Comparison of ENCODE assay signal across 12 mouse cellular contexts in the genomic region with DNA sequence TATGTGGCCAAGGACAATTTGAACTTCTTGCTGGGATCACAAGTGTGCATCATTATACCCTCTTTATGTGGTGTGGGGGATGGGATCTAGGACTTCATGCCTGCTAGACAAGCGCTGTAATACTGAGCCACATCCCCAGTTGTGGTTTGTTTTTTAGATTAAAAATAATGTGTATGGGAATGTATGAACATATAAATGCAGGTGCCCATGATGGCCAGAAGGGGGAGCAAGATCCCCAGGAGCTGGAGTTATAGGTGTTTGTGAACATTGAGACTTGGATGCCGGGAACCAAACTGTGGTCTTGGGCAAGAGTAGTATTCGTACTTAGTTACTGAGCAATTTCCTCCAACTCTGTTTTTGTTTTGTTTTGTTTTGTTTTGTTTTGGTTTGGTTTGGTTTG. TPM values are rescaled to one million over a fixed set of nuclear protein-coding genes. Genes with fewer than 3 reads are reported as not detected.
A peak's percentile ranks its signal among the peaks of the same experiment; 100 is the strongest.
DNase-seq lines count a peak whose midpoint lies in the region; ATAC-seq and TF ChIP-seq lines count a peak whose summit lies in the region.
"Had no signal": no experiment of that assay in that cellular context is flagged by ENCODE, and none has a peak within 500 bp of the region (broad histone marks: within the 10 kb centered on the region; RNA-seq: fewer than 3 reads in every experiment).

No protein-coding gene starts in this region.

- H3K4me3 ChIP-seq in gastrocnemius, adult 2 months, result no peak overlapping the region
- no peak overlapping the region for H3K4me3 ChIP-seq in spleen, adult 2 months (ENCODE audit: extremely low read depth, insufficient read depth, insufficient read length)
- H3K4me3 ChIP-seq in stomach, postnatal 0 days (ENCODE audit: low read depth, low read length), result no peak overlapping the region
- no peak overlapping the region for H3K4me3 ChIP-seq in forebrain, embryonic 10.5 days

- TF ChIP-seq POLR2A in spleen, adult 2 months (IDR thresholded peaks at IDR 0.05; ENCODE audit: low read depth, low read length), result no peak
- TF ChIP-seq POLR2A in brain, embryonic 14.5 days (IDR thresholded peaks at IDR 0.05; ENCODE audit: borderline replicate concordance, extremely low read depth, insufficient read depth, insufficient read length, poor library complexity, severe bottlenecking), result no peak

- no peaks in the 10 kb centered on the region for H3K9me3 ChIP-seq in stomach, postnatal 0 days (ENCODE audit: control insufficient read depth, low read length)
- H3K9me3 ChIP-seq in forebrain, embryonic 10.5 days, result no peaks in the 10 kb centered on the region
- H3K9me3 ChIP-seq: heart, embryonic 10.5 days; stomach, embryonic 15.5 days had no signal

- 75% methylated on average over 3 of the region's 3 CpGs for WGBS in spleen, adult 2 months
- WGBS in stomach, postnatal 0 days, result 84% methylated on average over 3 of the region's 3 CpGs
- 72% methylated on average over 3 of the region's 3 CpGs for WGBS in forebrain, embryonic 10.5 days

- H3K36me3 ChIP-seq in spleen, adult 2 months (ENCODE audit: control insufficient read depth, insufficient read depth, low read length), result no peaks in the 10 kb centered on the region
- H3K36me3 ChIP-seq in stomach, postnatal 0 days (ENCODE audit: control insufficient read depth, insufficient read depth, low read length), result no peaks in the 10 kb centered on the region
- no peaks in the 10 kb centered on the region for H3K36me3 ChIP-seq in forebrain, embryonic 10.5 days (replicated peaks)
- H3K36me3 ChIP-seq: heart, embryonic 10.5 days; stomach, embryonic 15.5 days had no signal

- H3K27me3 ChIP-seq in spleen, adult 2 months (ENCODE audit: control insufficient read depth, insufficient read depth, low read length), result no peaks in the 10 kb centered on the region
- no peaks in the 10 kb centered on the region for H3K27me3 ChIP-seq in stomach, postnatal 0 days (ENCODE audit: control insufficient read depth, insufficient read depth, low read length)
- peaks cover 59% of the 10 kb centered on the region for H3K27me3 ChIP-seq in forebrain, embryonic 10.5 days (ENCODE audit: poor library complexity, severe bottlenecking)
- H3K27me3 ChIP-seq: stomach, embryonic 15.5 days had no signal

- no peak overlapping the region for H3K4me2 ChIP-seq in stomach, postnatal 0 days (replicated peaks; ENCODE audit: low read depth)

- no peak for ATAC-seq in stomach, postnatal 0 days (ENCODE audit: low FRiP score, low TSS enrichment)

- DNase-seq in gastrocnemius, adult 2 months, result no peak
- no peak for DNase-seq in gastrocnemius, postnatal 10 days
- no peak for DNase-seq in spleen, adult 2 months (ENCODE audit: low read depth in 1 of 2, low spot score in 2 of 2)
- no peak for DNase-seq in spleen, postnatal 4 days (ENCODE audit: low spot score in 2 of 2)
- DNase-seq in brain, embryonic 14.5 days (ENCODE audit: low read depth), result no peak
- DNase-seq in stomach, postnatal 0 days (ENCODE audit: low spot score), result no peak
- no peak for DNase-seq in layer of hippocampus, adult 9-11 months
- DNase-seq in forebrain, embryonic 10.5 days (ENCODE audit: extremely low spot score, low spot score), result no peak
- DNase-seq: cerebellum, adult 8-10 months; layer of hippocampus, postnatal 36 days had no signal

- H3K4me1 ChIP-seq in spleen, adult 2 months (ENCODE audit: control insufficient read depth, insufficient read depth, insufficient read length), result peaks cover 6% of the 10 kb centered on the region; the same call in 1 of the 2 replicates
- peaks cover 9% of the 10 kb centered on the region for H3K4me1 ChIP-seq in stomach, postnatal 0 days (replicated peaks; ENCODE audit: control insufficient read depth, insufficient read depth)
- H3K4me1 ChIP-seq in forebrain, embryonic 10.5 days, result peaks cover 44% of the 10 kb centered on the region

- TF ChIP-seq CTCF in gastrocnemius, adult 2 months (IDR thresholded peaks at IDR 0.05), result peak; percentile 74
- peak; percentile 41; the same call in 1 of the 2 replicates for TF ChIP-seq CTCF in spleen, adult 2 months (IDR thresholded peaks at IDR 0.05; ENCODE audit: extremely low read depth, insufficient read depth, insufficient read length, insufficient replicate concordance)
- TF ChIP-seq CTCF in brain, embryonic 14.5 days (IDR thresholded peaks at IDR 0.05; ENCODE audit: borderline replicate concordance, extremely low read depth, insufficient read depth, insufficient read length), result peak; percentile 24; the same call in 1 of the 2 replicates
- peak; percentile 72 for TF ChIP-seq CTCF in stomach, postnatal 0 days (IDR thresholded peaks at IDR 0.05; ENCODE audit: low read depth)

- H3K9ac ChIP-seq in stomach, postnatal 0 days (ENCODE audit: low read length), result no peak overlapping the region
- H3K9ac ChIP-seq: stomach, embryonic 15.5 days had no signal

- no peak overlapping the region for H3K27ac ChIP-seq in gastrocnemius, adult 2 months
- no peak overlapping the region for H3K27ac ChIP-seq in spleen, adult 2 months (ENCODE audit: insufficient read depth, low read length)
- no peak overlapping the region; the same call in 1 of the 2 replicates for H3K27ac ChIP-seq in stomach, postnatal 0 days (replicated peaks)
- no peak overlapping the region for H3K27ac ChIP-seq in forebrain, embryonic 10.5 days

- no peak for TF ChIP-seq EP300 in stomach, postnatal 0 days (optimal IDR thresholded peaks at IDR 0.05)

- intact Hi-C loops in gastrocnemius, adult 2 months (cut with DNase I), result loop anchor here (5.0 kb wide), 1 partner anchor 36 kb away; no protein-coding TSS in a partner anchor

RNA-seq across cellular contexts. Expression of a gene that starts 1.3 kb away (rescaled TPM):
- total RNA-seq in gastrocnemius, adult 2 months (2021), result 1 to 10 TPM; 7.1 to 8.8 TPM
- 10 to 100 TPM; 34.5 to 45.9 TPM for total RNA-seq in gastrocnemius, postnatal 10 days (2021)
- 45.9 and 68.9 TPM in 2 replicates for polyA plus RNA-seq in spleen, adult 2 months (2012; rRNA removed)
- 18.4 and 23.1 TPM in 2 replicates for polyA plus RNA-seq in brain, embryonic 14.5 days (2012; rRNA removed)
- 59.5 and 62.0 TPM in 2 replicates for polyA plus RNA-seq in stomach, postnatal 0 days (2015; fragmentation: Nextera tagmentation; extraction: Ambion mirVana)
- 5.5 and 6.0 TPM in 2 replicates for polyA plus RNA-seq in forebrain, embryonic 10.5 days (2016; fragmentation: Nextera tagmentation; extraction: Ambion mirVana)

RNA-seq across cellular contexts. Expression of a gene that starts 38.0 kb away (rescaled TPM):
- total RNA-seq in gastrocnemius, adult 2 months (2021), result 1 to 10 TPM; 3.3 to 4.9 TPM
- 1 to 10 TPM; 3.7 to 4.0 TPM for total RNA-seq in gastrocnemius, postnatal 10 days (2021)
- polyA plus RNA-seq in spleen, adult 2 months (2012; rRNA removed), result 6.3 and 7.4 TPM in 2 replicates
- polyA plus RNA-seq in brain, embryonic 14.5 days (2012; rRNA removed), result 8.8 and 11.4 TPM in 2 replicates
- polyA plus RNA-seq in stomach, postnatal 0 days (2015; fragmentation: Nextera tagmentation; extraction: Ambion mirVana), result 3.9 and 4.0 TPM in 2 replicates
- 11.4 and 11.5 TPM in 2 replicates for polyA plus RNA-seq in forebrain, embryonic 10.5 days (2016; fragmentation: Nextera tagmentation; extraction: Ambion mirVana)

RNA-seq across cellular contexts. Expression of a gene that starts 38.1 kb away (rescaled TPM):
- 10 to 100 TPM; 55.5 to 67.3 TPM for total RNA-seq in gastrocnemius, adult 2 months (2021)
- total RNA-seq in gastrocnemius, postnatal 10 days (2021), result 10 to 100 TPM; 73.4 to 74.8 TPM
- 22.6 and 25.6 TPM in 2 replicates for polyA plus RNA-seq in spleen, adult 2 months (2012; rRNA removed)
- polyA plus RNA-seq in brain, embryonic 14.5 days (2012; rRNA removed), result 56.2 and 67.8 TPM in 2 replicates
- polyA plus RNA-seq in stomach, postnatal 0 days (2015; fragmentation: Nextera tagmentation; extraction: Ambion mirVana), result 81.6 and 87.2 TPM in 2 replicates
- polyA plus RNA-seq in forebrain, embryonic 10.5 days (2016; fragmentation: Nextera tagmentation; extraction: Ambion mirVana), result 137 and 145 TPM in 2 replicates

Comparison
In these comparisons a context has a peak if more than half of its experiments do, and no peak if none do; other contexts are left out.
1. CTCF ChIP-seq: peak in every context shown above with its lines; median percentile 74 in gastrocnemius, adult 2 months; 72 in stomach, postnatal 0 days; 41 in spleen, adult 2 months; 24 in brain, embryonic 14.5 days.